Mouse (Mus musculus) midbrain, embryonic 11.5 days (tissue): Measurements from ENCODE around the gene Grik3. TPM values are rescaled to one million over a fixed set of nuclear protein-coding genes. Genes with fewer than 3 reads are reported as not detected.

Source experiments
- ATAC-seq: fragments of 200-750 bp; cut with Nextera tagmentation; 2 replicates; pipeline ENCODE4 v1.8.0; 2017; ENCODE audit warnings: moderate TSS enrichment, moderate library complexity; ENCODE audit not compliant: low FRiP score
- DNase-seq: peaks from one replicate; pipeline ENCODE4 v3.0.0; 2015; ENCODE audit warnings: low spot score; ENCODE audit errors: missing footprints
- H3K27ac ChIP-seq: fragments of 300-500 bp; sonication (generic); 2 replicates; pipeline ENCODE4 v1.5.1; 2014; ENCODE audit warnings: low read depth, low read length
- H3K27me3 ChIP-seq: fragments of 300-500 bp; sonication (generic); 2 replicates; pipeline ENCODE4 v1.6.1; 2014; ENCODE audit warnings: mild to moderate bottlenecking, low read length, moderate library complexity, mixed read lengths; ENCODE audit not compliant: control insufficient read depth, insufficient read depth
- H3K36me3 ChIP-seq: fragments of 300-500 bp; sonication (generic); 2 replicates; pipeline ENCODE4 v1.6.1; 2014; ENCODE audit warnings: mild to moderate bottlenecking, low read length, moderate library complexity, mixed read lengths; ENCODE audit not compliant: control insufficient read depth, insufficient read depth
- H3K4me1 ChIP-seq: fragments of 300-500 bp; sonication (generic); 2 replicates; pipeline ENCODE4 v1.6.1; 2014; ENCODE audit warnings: low read length; ENCODE audit not compliant: control insufficient read depth, insufficient read depth
- H3K4me2 ChIP-seq: fragments of 300-500 bp; sonication (generic); 2 replicates; pipeline ENCODE4 v1.6.1; 2014; ENCODE audit warnings: mild to moderate bottlenecking, moderate library complexity
- H3K4me3 ChIP-seq: fragments of 300-500 bp; sonication (generic); 2 replicates; pipeline ENCODE4 v1.5.1; 2014; ENCODE audit warnings: low read depth, low read length
- H3K9ac ChIP-seq: fragments of 300-500 bp; sonication (generic); 2 replicates; pipeline ENCODE4 v1.6.1; 2014; ENCODE audit warnings: low read length
- H3K9me3 ChIP-seq: fragments of 300-500 bp; sonication (generic); 2 replicates; pipeline ENCODE4 v1.6.1; 2016; ENCODE audit warnings: low read length; ENCODE audit not compliant: control insufficient read depth
- WGBS: fragments of 180-500 bp; shearing (Covaris S2); extraction: QIAGEN DNeasy Blood & Tissue Kit; methylation state at CpG from one replicate; pipeline ENCODE4 v1.1.7; 2014; 5-methylcytosine and 5-hydroxymethylcytosine counted together
- polyA plus RNA-seq: library from polyadenylated mRNA; unstranded; fragments of >200 nt; fragmentation: Nextera tagmentation; extraction: Ambion mirVana; gene quantifications from 2 replicates; pipeline ENCODE4 v1.2.1, GENCODE M21; 2014

Gene Grik3
- polyA plus RNA-seq, 1 experiment from 2014 or later, result 0.60 TPM

GRCm38 (mm10) chr4:125533965-125534364 lies 43.5 kb downstream of the Grik3 start:
- H3K4me3 ChIP-seq, result no peak overlapping the region
- WGBS, result 43% methylated on average over 9 of the region's 9 CpGs
- no peak for ATAC-seq
- peaks cover 8% of the 10 kb centered on the region; the same call in 1 of the 2 replicates for H3K27me3 ChIP-seq
- DNase-seq, result no peak
- peaks cover 21% of the 10 kb centered on the region for H3K4me1 ChIP-seq
- H3K9me3 ChIP-seq, result no peaks in the 10 kb centered on the region
- no peak overlapping the region for H3K4me2 ChIP-seq
- H3K36me3 ChIP-seq, result no peaks in the 10 kb centered on the region
- no peak overlapping the region for H3K27ac ChIP-seq
- H3K9ac ChIP-seq, result no peak overlapping the region

- DNase-seq (peak; percentile 89), ATAC-seq (peak; percentile 79)
- Histone ChIP-seq H3K4me2 (no peak overlapping the region), H3K9ac (no peak overlapping the region), H3K36me3 (no peaks in the 10 kb centered on the region), H3K4me1 (peaks cover 21% of the 10 kb centered on the region), H3K27me3 (peaks cover 8% of the 10 kb centered on the region; the same call in 1 of the 2 replicates), H3K9me3 (no peaks in the 10 kb centered on the region), H3K4me3 (no peak overlapping the region), H3K27ac (0 out of 2 replicates have a peak overlapping the region, but pooled peaks have one; percentile 35)
- WGBS, result 7% methylated on average over 8 of the region's 8 CpGs
Measured at GRCm38 (mm10) chr4:125534449-125534848, 43.9 kb downstream of the Grik3 start.

GRCm38 (mm10) chr4:125534991-125535401 lies 44.5 kb downstream of the Grik3 start:
- H3K36me3 ChIP-seq, result no peaks in the 10 kb centered on the region
- 5% methylated on average over 11 of the region's 11 CpGs for WGBS
- H3K4me3 ChIP-seq, result no peak overlapping the region
- peak; percentile 77 for ATAC-seq
- H3K4me2 ChIP-seq, result no peak overlapping the region
- H3K9me3 ChIP-seq, result no peaks in the 10 kb centered on the region
- H3K9ac ChIP-seq, result no peak overlapping the region
- peak overlapping the region; percentile 35; the same call in 1 of the 2 replicates for H3K27ac ChIP-seq
- H3K4me1 ChIP-seq, result peaks cover 21% of the 10 kb centered on the region
- H3K27me3 ChIP-seq, result peaks cover 8% of the 10 kb centered on the region; the same call in 1 of the 2 replicates
- peak; percentile 86 for DNase-seq

- Histone ChIP-seq H3K27ac (0 out of 2 replicates have a peak overlapping the region, but pooled peaks have one; percentile 35), H3K4me3 (no peak overlapping the region), H3K36me3 (no peaks in the 10 kb centered on the region), H3K9ac (peak overlapping the region; percentile 16; the same call in 1 of the 2 replicates), H3K4me1 (peaks cover 21% of the 10 kb centered on the region), H3K9me3 (no peaks in the 10 kb centered on the region), H3K4me2 (0 out of 2 replicates have a peak overlapping the region, but pooled peaks have one; percentile 17), H3K27me3 (peaks cover 8% of the 10 kb centered on the region; the same call in 1 of the 2 replicates)
- 12% methylated on average over 7 of the region's 7 CpGs for WGBS
- ATAC-seq, result 0 out of 2 replicates have a peak, but pooled peaks have one; percentile 20
- DNase-seq, result peak; percentile 84
Measured at GRCm38 (mm10) chr4:125535465-125535864, 45.0 kb downstream of the Grik3 start.

- 39% methylated on average over 4 of the region's 4 CpGs for WGBS
- H3K27ac ChIP-seq, result no peak overlapping the region
- peaks cover 21% of the 10 kb centered on the region for H3K4me1 ChIP-seq
- H3K4me2 ChIP-seq, result no peak overlapping the region
- no peaks in the 10 kb centered on the region for H3K9me3 ChIP-seq
- no peak for DNase-seq
- no peak overlapping the region for H3K9ac ChIP-seq
- no peaks in the 10 kb centered on the region for H3K36me3 ChIP-seq
- ATAC-seq, result no peak
- no peak overlapping the region for H3K4me3 ChIP-seq
- peaks cover 8% of the 10 kb centered on the region for H3K27me3 ChIP-seq
Measured at GRCm38 (mm10) chr4:125535977-125536376, 45.5 kb downstream of the Grik3 start.

GRCm38 (mm10) chr4:125538301-125538965 lies 47.9 kb downstream of the Grik3 start:
- H3K9me3 ChIP-seq, result no peaks in the 10 kb centered on the region
- no peak overlapping the region for H3K9ac ChIP-seq
- no peak for DNase-seq
- H3K4me1 ChIP-seq, result peaks cover 21% of the 10 kb centered on the region
- no peak overlapping the region for H3K27ac ChIP-seq
- no peak overlapping the region for H3K4me2 ChIP-seq
- no peaks in the 10 kb centered on the region for H3K36me3 ChIP-seq
- H3K27me3 ChIP-seq, result peaks cover 8% of the 10 kb centered on the region
- no peak overlapping the region for H3K4me3 ChIP-seq
- WGBS, result 40% methylated on average over 3 of the region's 3 CpGs
- no peak for ATAC-seq

- DNase-seq (no peak), ATAC-seq (no peak)
- no peaks in the 10 kb centered on the region for H3K9me3 ChIP-seq
- 84% methylated on average over 9 of the region's 9 CpGs for WGBS
- H3K27me3 ChIP-seq, result peaks cover 2% of the 10 kb centered on the region; the same call in 1 of the 2 replicates
- H3K4me2 ChIP-seq, result no peak overlapping the region
- no peaks in the 10 kb centered on the region for H3K36me3 ChIP-seq
- peaks cover 13% of the 10 kb centered on the region for H3K4me1 ChIP-seq
- no peak overlapping the region for H3K4me3 ChIP-seq
- no peak overlapping the region for H3K27ac ChIP-seq
- no peak overlapping the region for H3K9ac ChIP-seq
Measured at GRCm38 (mm10) chr4:125539617-125540016, 49.1 kb downstream of the Grik3 start.

GRCm38 (mm10) chr4:125543171-125543570 lies 52.7 kb downstream of the Grik3 start:
- peaks cover 15% of the 10 kb centered on the region for H3K4me1 ChIP-seq
- H3K27ac ChIP-seq, result no peak overlapping the region
- no peaks in the 10 kb centered on the region for H3K9me3 ChIP-seq
- H3K9ac ChIP-seq, result no peak overlapping the region
- peaks cover 2% of the 10 kb centered on the region; the same call in 1 of the 2 replicates for H3K27me3 ChIP-seq
- ATAC-seq (no peak), DNase-seq (no peak)
- H3K4me2 ChIP-seq, result no peak overlapping the region
- 84% methylated on average over 5 of the region's 5 CpGs for WGBS
- H3K36me3 ChIP-seq, result no peaks in the 10 kb centered on the region
- H3K4me3 ChIP-seq, result no peak overlapping the region
